Mouse (Mus musculus): ENCODE measurements around the gene Smg6. TPM values are rescaled to one million over a fixed set of nuclear protein-coding genes. Genes with fewer than 3 reads are reported as not detected.

The Smg6 gene
- polyA plus RNA-seq, 1 experiment from 2014 or later = 14.6 TPM

DNA sequence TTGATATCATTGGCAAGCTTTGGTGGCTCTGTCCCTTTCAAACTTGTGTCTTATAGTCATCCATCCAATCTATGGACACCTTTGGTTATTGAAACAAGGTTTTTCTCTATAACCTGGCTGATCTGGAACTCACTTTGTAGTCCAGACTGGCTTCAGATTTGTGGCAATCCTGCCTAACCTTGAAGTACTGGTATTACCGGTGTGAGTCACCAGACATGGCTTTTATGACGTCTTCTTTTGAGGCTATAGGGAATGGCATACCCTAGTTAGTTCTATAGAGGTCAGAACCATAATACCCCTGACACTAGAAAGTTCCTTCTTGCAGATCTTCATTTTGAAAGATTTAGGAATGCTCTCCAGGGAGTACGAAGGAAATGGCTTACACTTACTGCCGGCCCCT is 120.2 kb downstream of the Smg6 start:
- Histone ChIP-seq H3K4me2 (ENCODE audit: low read length) (no peak overlapping the region), H3K9ac (ENCODE audit: low read depth, low read length) (no peak overlapping the region), H3K27ac (ENCODE audit: low read length) (no peak overlapping the region), H3K4me1 (ENCODE audit: control insufficient read depth, insufficient read depth, low read length) (no peaks in the 10 kb centered on the region), H3K27me3 (ENCODE audit: control insufficient read depth, insufficient read depth, low read depth, low read length) (no peaks in the 10 kb centered on the region), H3K4me3 (ENCODE audit: low read depth, low read length) (no peak overlapping the region), H3K9me3 (replicated peaks; ENCODE audit: control insufficient read depth, low read length, poor library complexity, severe bottlenecking) (no peaks in the 10 kb centered on the region), H3K36me3 (ENCODE audit: control insufficient read depth, insufficient read depth, low read length) (peaks cover 10% of the 10 kb centered on the region)
- WGBS = 91% methylated on average over 4 of the region's 4 CpGs
- no peak for ATAC-seq

GRCm38 (mm10) chr11:75046638-75047037 is 121.0 kb downstream of the Smg6 start:
- Histone ChIP-seq H3K27ac (ENCODE audit: low read length) (no peak overlapping the region), H3K27me3 (ENCODE audit: control insufficient read depth, insufficient read depth, low read depth, low read length) (no peaks in the 10 kb centered on the region), H3K9ac (ENCODE audit: low read depth, low read length) (no peak overlapping the region), H3K9me3 (replicated peaks; ENCODE audit: control insufficient read depth, low read length, poor library complexity, severe bottlenecking) (no peaks in the 10 kb centered on the region), H3K4me2 (ENCODE audit: low read length) (no peak overlapping the region), H3K4me1 (ENCODE audit: control insufficient read depth, insufficient read depth, low read length) (no peaks in the 10 kb centered on the region), H3K36me3 (ENCODE audit: control insufficient read depth, insufficient read depth, low read length) (peaks cover 7% of the 10 kb centered on the region), H3K4me3 (ENCODE audit: low read depth, low read length) (no peak overlapping the region)
- no peak for ATAC-seq
- WGBS = 92% methylated on average over 3 of the region's 3 CpGs

- WGBS = 68% methylated on average over 6 of the region's 6 CpGs
- H3K4me1 ChIP-seq (ENCODE audit: control insufficient read depth, insufficient read depth, low read length) = no peaks in the 10 kb centered on the region
- H3K9ac ChIP-seq (ENCODE audit: low read depth, low read length) = no peak overlapping the region
- H3K27me3 ChIP-seq (ENCODE audit: control insufficient read depth, insufficient read depth, low read depth, low read length) = no peaks in the 10 kb centered on the region
- no peak overlapping the region for H3K4me2 ChIP-seq (ENCODE audit: low read length)
- H3K36me3 ChIP-seq (ENCODE audit: control insufficient read depth, insufficient read depth, low read length) = peaks cover 4% of the 10 kb centered on the region
- H3K9me3 ChIP-seq (replicated peaks; ENCODE audit: control insufficient read depth, low read length, poor library complexity, severe bottlenecking) = no peaks in the 10 kb centered on the region
- H3K4me3 ChIP-seq (ENCODE audit: low read depth, low read length) = no peak overlapping the region
- ATAC-seq = no peak
- no peak overlapping the region for H3K27ac ChIP-seq (ENCODE audit: low read length)
These were observed 121.4 kb downstream of the Smg6 start for GRCm38 (mm10) chr11:75047066-75047465.

DNA sequence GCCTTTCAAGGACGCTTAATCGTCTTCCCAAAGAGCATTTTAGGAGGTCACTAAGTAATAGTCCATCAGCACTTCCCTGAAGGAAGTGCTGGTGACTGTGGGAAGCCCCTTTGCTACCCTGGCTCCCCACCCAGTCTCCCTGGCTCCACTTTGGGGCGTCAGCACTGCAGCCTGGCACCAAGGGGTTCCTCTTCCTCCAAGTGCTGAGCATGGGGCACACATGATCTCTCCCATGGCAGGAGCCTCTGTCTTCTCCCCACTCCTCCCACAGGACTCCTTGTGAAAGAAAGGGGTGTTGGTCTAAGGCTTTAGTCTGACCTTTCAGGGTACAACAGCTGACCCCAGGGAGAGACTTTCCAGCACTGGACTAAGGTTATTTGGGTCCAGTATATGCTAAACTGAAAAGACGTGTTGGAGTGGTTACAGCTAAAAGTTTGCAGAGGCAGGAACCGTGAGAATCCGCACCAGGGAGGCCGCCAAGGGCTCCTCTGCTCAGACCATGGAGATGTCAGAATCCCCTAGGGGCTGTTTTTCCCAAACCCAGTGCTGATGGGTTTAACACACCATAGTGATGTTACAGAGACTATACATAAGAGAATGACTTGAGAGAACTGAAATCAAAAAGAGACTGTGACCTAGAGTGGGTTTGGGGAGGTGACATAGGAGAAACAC is 122.2 kb downstream of the Smg6 start:
- no peaks in the 10 kb centered on the region; the same call in none of the 2 replicates for H3K36me3 ChIP-seq (ENCODE audit: control insufficient read depth, insufficient read depth, low read length)
- WGBS = 83% methylated on average over 7 of the region's 7 CpGs
- H3K9ac ChIP-seq (ENCODE audit: low read depth, low read length) = no peak overlapping the region
- H3K4me1 ChIP-seq (ENCODE audit: control insufficient read depth, insufficient read depth, low read length) = no peaks in the 10 kb centered on the region
- ATAC-seq = no peak
- H3K4me2 ChIP-seq (ENCODE audit: low read length) = no peak overlapping the region
- no peaks in the 10 kb centered on the region for H3K9me3 ChIP-seq (replicated peaks; ENCODE audit: control insufficient read depth, low read length, poor library complexity, severe bottlenecking)
- no peaks in the 10 kb centered on the region for H3K27me3 ChIP-seq (ENCODE audit: control insufficient read depth, insufficient read depth, low read depth, low read length)
- H3K27ac ChIP-seq (ENCODE audit: low read length) = no peak overlapping the region
- no peak overlapping the region for H3K4me3 ChIP-seq (ENCODE audit: low read depth, low read length)

GRCm38 (mm10) chr11:75049146-75049545 is 123.5 kb downstream of the Smg6 start:
- Histone ChIP-seq H3K9ac (ENCODE audit: low read depth, low read length) (no peak overlapping the region), H3K4me3 (ENCODE audit: low read depth, low read length) (no peak overlapping the region), H3K27ac (ENCODE audit: low read length) (no peak overlapping the region), H3K9me3 (replicated peaks; ENCODE audit: control insufficient read depth, low read length, poor library complexity, severe bottlenecking) (no peaks in the 10 kb centered on the region), H3K36me3 (ENCODE audit: control insufficient read depth, insufficient read depth, low read length) (no peaks in the 10 kb centered on the region; the same call in none of the 2 replicates), H3K4me2 (ENCODE audit: low read length) (no peak overlapping the region), H3K4me1 (ENCODE audit: control insufficient read depth, insufficient read depth, low read length) (no peaks in the 10 kb centered on the region), H3K27me3 (ENCODE audit: control insufficient read depth, insufficient read depth, low read depth, low read length) (no peaks in the 10 kb centered on the region)
- no peak for ATAC-seq
- WGBS = 74% methylated on average over 2 of the region's 2 CpGs

- H3K27ac ChIP-seq (ENCODE audit: low read length) = no peak overlapping the region
- H3K9ac ChIP-seq (ENCODE audit: low read depth, low read length) = no peak overlapping the region
- no peaks in the 10 kb centered on the region for H3K9me3 ChIP-seq (replicated peaks; ENCODE audit: control insufficient read depth, low read length, poor library complexity, severe bottlenecking)
- no peak overlapping the region for H3K4me3 ChIP-seq (ENCODE audit: low read depth, low read length)
- H3K4me1 ChIP-seq (ENCODE audit: control insufficient read depth, insufficient read depth, low read length) = no peaks in the 10 kb centered on the region
- 86% methylated on average over 2 of the region's 2 CpGs for WGBS
- H3K36me3 ChIP-seq (ENCODE audit: control insufficient read depth, insufficient read depth, low read length) = no peaks in the 10 kb centered on the region; the same call in none of the 2 replicates
- no peak for ATAC-seq
- H3K4me2 ChIP-seq (ENCODE audit: low read length) = no peak overlapping the region
- H3K27me3 ChIP-seq (ENCODE audit: control insufficient read depth, insufficient read depth, low read depth, low read length) = no peaks in the 10 kb centered on the region
These were observed 124.2 kb downstream of the Smg6 start for GRCm38 (mm10) chr11:75049807-75050206.

DNA sequence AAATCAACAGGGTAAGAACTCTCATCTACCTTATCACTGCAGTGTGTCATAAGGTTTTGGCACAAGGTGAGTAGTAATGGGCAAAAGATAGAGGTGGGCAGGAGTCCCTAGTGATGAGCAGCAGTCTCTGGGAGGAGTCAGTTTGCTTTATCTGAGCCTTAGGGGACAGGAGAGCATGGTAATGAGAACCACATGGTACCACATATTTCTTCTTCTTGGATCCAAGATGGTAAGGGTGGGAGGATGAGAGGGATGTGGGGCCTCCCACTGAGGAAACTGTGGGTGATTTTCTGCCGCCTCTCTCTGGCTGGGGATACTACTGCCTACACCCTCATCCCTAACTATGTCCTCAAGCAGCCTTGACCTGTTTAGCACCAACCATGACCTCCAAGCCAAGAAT is 125.6 kb downstream of the Smg6 start:
- Histone ChIP-seq H3K4me2 (ENCODE audit: low read length) (no peak overlapping the region), H3K27ac (ENCODE audit: low read length) (no peak overlapping the region), H3K4me1 (ENCODE audit: control insufficient read depth, insufficient read depth, low read length) (no peaks in the 10 kb centered on the region), H3K27me3 (ENCODE audit: control insufficient read depth, insufficient read depth, low read depth, low read length) (no peaks in the 10 kb centered on the region), H3K9ac (ENCODE audit: low read depth, low read length) (no peak overlapping the region), H3K9me3 (replicated peaks; ENCODE audit: control insufficient read depth, low read length, poor library complexity, severe bottlenecking) (no peaks in the 10 kb centered on the region), H3K36me3 (ENCODE audit: control insufficient read depth, insufficient read depth, low read length) (no peaks in the 10 kb centered on the region; the same call in none of the 2 replicates), H3K4me3 (ENCODE audit: low read depth, low read length) (no peak overlapping the region)
- WGBS = 82% methylated on average over 1 of the region's 1 CpGs
- ATAC-seq = no peak

DNA sequence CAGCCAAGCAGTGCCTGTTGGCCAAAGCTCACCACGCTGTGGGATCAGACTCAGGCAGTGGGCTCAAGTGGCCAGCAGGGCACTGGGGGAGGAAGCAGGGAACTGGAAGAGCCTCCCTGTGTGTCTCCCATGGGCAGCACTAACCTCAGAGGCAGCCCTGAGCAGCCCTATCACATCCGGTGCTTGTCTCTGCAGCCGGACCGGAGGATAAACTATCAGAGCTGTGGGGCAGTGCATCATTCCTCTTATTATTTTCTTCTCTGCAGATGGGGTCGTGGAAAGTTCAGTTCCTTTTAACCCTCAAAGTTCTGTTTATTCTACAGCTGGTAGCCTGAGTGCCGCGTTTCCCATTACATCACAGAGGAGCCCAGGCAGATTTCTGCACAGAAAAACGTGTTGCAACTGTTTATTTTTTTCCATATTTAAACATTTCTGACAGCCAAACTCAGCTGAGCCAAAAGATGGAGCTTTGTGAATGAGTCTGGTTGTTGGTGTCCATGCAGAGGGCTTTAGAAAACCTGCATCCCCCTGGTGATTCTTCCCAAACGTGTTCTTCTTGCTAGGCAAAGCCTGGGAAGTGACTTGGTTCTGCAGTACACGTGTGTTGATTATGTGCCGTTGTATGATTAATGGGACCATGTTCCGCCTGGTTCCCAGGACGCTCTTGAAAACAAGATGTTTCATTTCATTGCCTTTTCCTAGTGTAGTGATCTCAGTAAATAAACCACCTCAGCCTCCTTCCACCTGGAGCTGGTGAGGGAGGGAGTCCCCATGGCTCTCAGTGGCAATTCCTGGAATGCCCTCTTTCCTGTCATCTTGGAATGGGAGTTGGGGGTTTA is 126.3 kb downstream of the Smg6 start:
- Histone ChIP-seq H3K27me3 (ENCODE audit: control insufficient read depth, insufficient read depth, low read depth, low read length) (no peaks in the 10 kb centered on the region), H3K27ac (ENCODE audit: low read length) (no peak overlapping the region), H3K4me3 (ENCODE audit: low read depth, low read length) (no peak overlapping the region), H3K36me3 (ENCODE audit: control insufficient read depth, insufficient read depth, low read length) (no peaks in the 10 kb centered on the region; the same call in 1 of the 2 replicates), H3K4me2 (ENCODE audit: low read length) (no peak overlapping the region), H3K9me3 (replicated peaks; ENCODE audit: control insufficient read depth, low read length, poor library complexity, severe bottlenecking) (no peaks in the 10 kb centered on the region), H3K4me1 (ENCODE audit: control insufficient read depth, insufficient read depth, low read length) (no peaks in the 10 kb centered on the region), H3K9ac (ENCODE audit: low read depth, low read length) (no peak overlapping the region)
- WGBS = 81% methylated on average over 13 of the region's 13 CpGs
- no peak for ATAC-seq

DNA sequence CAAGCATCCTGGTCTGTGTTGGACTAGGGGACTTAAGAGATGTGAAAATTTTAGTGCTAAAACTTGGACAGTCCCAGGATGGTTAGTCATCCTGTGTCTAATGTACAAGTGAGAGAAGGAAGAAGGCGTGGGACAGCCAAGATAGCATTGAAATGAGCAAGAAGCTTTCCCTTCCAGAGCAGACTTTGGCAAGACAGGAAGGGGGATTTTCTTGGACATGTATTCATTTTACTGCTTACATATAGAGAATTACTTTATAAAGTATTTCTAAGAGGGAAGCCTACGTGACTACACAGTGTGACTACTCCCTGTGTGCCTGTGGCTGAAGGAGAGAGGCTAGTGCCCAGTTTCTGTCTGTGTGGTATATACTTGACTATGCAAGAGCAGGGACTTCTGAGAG is 127.4 kb downstream of the Smg6 start:
- H3K4me3 ChIP-seq (ENCODE audit: low read depth, low read length) = no peak overlapping the region
- no peak overlapping the region for H3K9ac ChIP-seq (ENCODE audit: low read depth, low read length)
- no peaks in the 10 kb centered on the region for H3K9me3 ChIP-seq (replicated peaks; ENCODE audit: control insufficient read depth, low read length, poor library complexity, severe bottlenecking)
- 86% methylated on average over 2 of the region's 2 CpGs for WGBS
- H3K4me1 ChIP-seq (ENCODE audit: control insufficient read depth, insufficient read depth, low read length) = no peaks in the 10 kb centered on the region
- no peak for ATAC-seq
- H3K4me2 ChIP-seq (ENCODE audit: low read length) = no peak overlapping the region
- no peaks in the 10 kb centered on the region for H3K27me3 ChIP-seq (ENCODE audit: control insufficient read depth, insufficient read depth, low read depth, low read length)
- no peaks in the 10 kb centered on the region for H3K36me3 ChIP-seq (ENCODE audit: control insufficient read depth, insufficient read depth, low read length)
- no peak overlapping the region for H3K27ac ChIP-seq (ENCODE audit: low read length)

Data from midbrain, embryonic 16.5 days (tissue).